Mouse (Mus musculus) testis, postnatal 10 days (tissue): ENCODE measurements around the gene Gm1140.
"Not testable (repeated sequence)": the region's sequence is repeated elsewhere in the genome, so short reads cannot be mapped to it uniquely, and the experiment has no call there.

ENCODE experiments used
- DNase-seq: peaks from one replicate; pipeline ENCODE4 v3.0.0; 2021; ENCODE audit warnings: low spot score

Gm1140 gene

DNA sequence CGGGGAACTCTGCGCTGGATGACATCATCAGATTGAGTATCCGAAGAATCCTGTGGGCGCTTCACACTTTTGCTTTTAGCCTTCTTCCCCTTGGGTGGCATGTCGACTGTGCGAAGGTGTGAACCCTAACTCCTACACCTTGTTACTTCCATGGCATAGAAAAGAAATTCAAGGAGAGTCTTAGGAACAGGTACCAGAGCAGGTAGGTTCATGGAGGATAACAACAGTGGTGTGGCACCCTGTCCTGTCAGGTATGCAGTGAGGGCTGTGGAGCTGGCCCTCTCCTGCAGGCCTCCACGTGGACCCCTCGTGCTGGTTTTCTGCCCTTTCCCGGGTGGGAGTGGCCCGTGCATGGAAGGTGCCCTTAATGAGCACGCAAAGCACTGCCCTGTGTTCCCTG, at the start of gene Gm1140:
Gene Gm1140 (minus strand): TSS at position 101 of the 400 bp plus-strand sequence.
- DNase-seq = not testable (repeated sequence)

- DNase-seq = not testable (repeated sequence)
Observed at GRCm38 (mm10) chrX:67695398-67695797, 2.0 kb upstream of the Gm1140 start, which contains the start of gene Gm14692. Gene Gm14692, plus strand, starts transcription at chrX:67695698.
